Mouse (Mus musculus): ENCODE data around the gene Cdk14. TPM values are rescaled to one million over a fixed set of nuclear protein-coding genes. Genes with fewer than 3 reads are reported as not detected.

The Cdk14 gene
- polyA plus RNA-seq, 1 experiment from 2014 or later: 19.7 TPM

DNA sequence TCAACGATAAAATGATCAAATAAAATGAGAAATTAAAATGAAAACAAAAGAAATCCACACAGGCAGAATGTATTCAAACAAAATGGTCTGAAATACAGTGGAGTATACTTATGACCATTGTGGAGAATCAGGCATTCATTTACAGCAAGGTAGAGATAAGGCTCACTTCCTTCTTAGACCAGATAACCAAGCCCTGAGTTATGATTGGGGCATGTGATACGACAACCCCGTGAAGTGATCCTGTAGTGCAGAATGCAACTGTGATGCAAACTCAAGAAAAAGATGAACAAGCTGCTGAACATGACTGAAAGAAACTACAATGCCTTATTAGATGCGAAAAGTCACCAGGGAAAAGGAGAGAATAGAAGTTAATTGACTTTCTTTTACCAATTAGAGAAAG lies 295.5 kb downstream of the Cdk14 start:
- no peak for TF ChIP-seq CTCF (IDR thresholded peaks at IDR 0.05)
- TF ChIP-seq EP300 (IDR thresholded peaks at IDR 0.05): no peak
- no peak overlapping the region for H3K9ac ChIP-seq (replicated peaks; ENCODE audit: low read depth)
- no peaks in the 10 kb centered on the region for H3K9me3 ChIP-seq (ENCODE audit: low read length)
- H3K4me2 ChIP-seq (replicated peaks; ENCODE audit: low read depth, low read length): no peak overlapping the region
- H3K36me3 ChIP-seq (ENCODE audit: insufficient read depth, low read length): no peaks in the 10 kb centered on the region
- ATAC-seq (no peak), DNase-seq (ENCODE audit: low spot score) (no peak)
- no peaks in the 10 kb centered on the region for H3K27me3 ChIP-seq (replicated peaks; ENCODE audit: insufficient read depth, low read length)
- no peak overlapping the region for H3K27ac ChIP-seq (ENCODE audit: low read length)
- 91% methylated on average over 4 of the region's 4 CpGs for WGBS
- H3K4me3 ChIP-seq (ENCODE audit: low read depth, low read length): no peak overlapping the region
- H3K4me1 ChIP-seq (ENCODE audit: insufficient read depth, low read depth, low read length): no peaks in the 10 kb centered on the region; the same call in 1 of the 2 replicates

DNA sequence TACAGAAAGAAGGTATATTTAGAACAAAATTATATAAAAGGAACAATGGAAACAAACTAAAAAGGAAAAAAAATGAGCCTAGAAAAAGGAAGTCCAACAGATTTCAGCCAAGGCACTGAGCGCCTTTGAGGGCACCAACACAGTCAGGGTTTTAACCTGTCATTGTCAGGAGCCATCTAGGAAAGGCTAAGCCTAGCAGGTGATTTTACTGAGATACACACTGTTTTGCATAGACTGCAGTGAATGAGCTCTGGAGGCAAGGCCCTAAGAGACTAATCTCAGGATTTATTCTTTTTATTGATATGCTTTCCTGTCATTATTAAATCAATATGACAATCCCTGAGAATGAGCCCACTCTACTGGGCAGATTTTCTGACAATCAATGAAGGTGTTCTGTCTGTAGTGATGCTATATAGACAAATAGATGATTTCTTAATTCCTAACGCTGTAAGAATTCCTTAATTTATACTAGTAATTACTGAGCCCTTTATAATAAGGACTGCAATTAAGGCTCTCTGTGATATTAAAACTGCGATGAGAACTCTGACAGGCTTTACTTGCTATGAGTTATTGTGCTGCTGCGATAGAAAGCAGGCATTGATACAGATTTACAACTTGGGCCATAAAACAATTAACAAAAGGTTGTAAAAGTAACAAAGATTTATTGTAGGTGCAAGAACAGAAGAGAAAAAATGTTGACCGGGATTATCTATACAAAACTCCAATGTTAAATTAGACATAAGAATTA lies 303.2 kb downstream of the Cdk14 start:
- DNase-seq (ENCODE audit: low spot score) (no peak), ATAC-seq (no peak)
- no peaks in the 10 kb centered on the region for H3K9me3 ChIP-seq (ENCODE audit: low read length)
- no peaks in the 10 kb centered on the region for H3K4me1 ChIP-seq (ENCODE audit: insufficient read depth, low read depth, low read length)
- 87% methylated on average over 5 of the region's 5 CpGs for WGBS
- no peaks in the 10 kb centered on the region for H3K27me3 ChIP-seq (replicated peaks; ENCODE audit: insufficient read depth, low read length)
- H3K9ac ChIP-seq (replicated peaks; ENCODE audit: low read depth): no peak overlapping the region
- TF ChIP-seq EP300 (IDR thresholded peaks at IDR 0.05) (no peak), CTCF (IDR thresholded peaks at IDR 0.05) (no peak)
- H3K36me3 ChIP-seq (ENCODE audit: insufficient read depth, low read length): no peaks in the 10 kb centered on the region
- H3K4me2 ChIP-seq (replicated peaks; ENCODE audit: low read depth, low read length): no peak overlapping the region
- H3K27ac ChIP-seq (ENCODE audit: low read length): no peak overlapping the region
- H3K4me3 ChIP-seq (ENCODE audit: low read depth, low read length): no peak overlapping the region

DNA sequence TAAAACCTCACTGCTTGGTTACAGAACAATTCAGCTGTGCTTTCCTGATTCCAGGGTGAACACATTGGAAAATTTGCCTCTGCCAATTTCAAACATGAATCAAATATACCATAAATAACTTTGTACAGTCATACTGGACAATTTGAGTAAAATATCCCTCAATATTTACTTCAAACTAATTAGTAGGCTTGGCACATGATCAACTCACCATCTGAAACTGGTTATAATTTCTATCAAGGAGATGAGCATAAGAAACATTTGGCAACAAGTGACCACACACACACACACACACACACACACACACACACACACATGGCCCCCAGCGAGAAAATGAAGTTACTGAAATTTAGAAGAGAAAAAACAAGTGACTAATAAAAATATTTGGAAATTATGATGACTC lies 304.6 kb downstream of the Cdk14 start:
- H3K27me3 ChIP-seq (replicated peaks; ENCODE audit: insufficient read depth, low read length): no peaks in the 10 kb centered on the region
- DNase-seq (ENCODE audit: low spot score) (no peak), ATAC-seq (no peak)
- H3K36me3 ChIP-seq (ENCODE audit: insufficient read depth, low read length): no peaks in the 10 kb centered on the region
- no peaks in the 10 kb centered on the region for H3K9me3 ChIP-seq (ENCODE audit: low read length)
- 75% methylated on average over 1 of the region's 1 CpGs for WGBS
- no peak overlapping the region for H3K4me3 ChIP-seq (ENCODE audit: low read depth, low read length)
- no peak for TF ChIP-seq CTCF (IDR thresholded peaks at IDR 0.05)
- TF ChIP-seq EP300 (IDR thresholded peaks at IDR 0.05): no peak
- H3K4me1 ChIP-seq (ENCODE audit: insufficient read depth, low read depth, low read length): no peaks in the 10 kb centered on the region; the same call in 1 of the 2 replicates
- no peak overlapping the region for H3K27ac ChIP-seq (ENCODE audit: low read length)
- H3K9ac ChIP-seq (replicated peaks; ENCODE audit: low read depth): no peak overlapping the region
- H3K4me2 ChIP-seq (replicated peaks; ENCODE audit: low read depth, low read length): no peak overlapping the region

DNA sequence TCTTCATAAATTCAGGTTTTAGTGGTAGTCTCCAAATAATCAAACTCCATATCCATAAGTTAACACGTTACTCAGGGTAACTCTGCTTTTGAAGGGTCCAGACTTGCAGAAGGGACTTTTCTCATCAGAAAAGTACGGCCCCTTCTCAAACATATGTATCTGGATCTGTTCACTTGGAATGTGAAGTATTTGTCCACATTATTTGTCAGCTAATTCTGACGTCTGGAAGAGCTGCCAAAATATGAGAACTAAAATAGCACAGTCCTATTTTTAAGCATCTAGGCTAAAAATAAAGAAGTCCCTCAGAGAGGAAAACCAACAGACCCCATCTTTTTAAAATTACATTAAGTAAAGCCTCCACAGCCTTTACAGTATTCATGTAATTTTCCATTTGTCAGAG lies 310.5 kb downstream of the Cdk14 start:
- 17% methylated on average over 3 of the region's 3 CpGs for WGBS
- TF ChIP-seq EP300 (IDR thresholded peaks at IDR 0.05) (no peak), CTCF (IDR thresholded peaks at IDR 0.05) (no peak)
- Histone ChIP-seq H3K27ac (ENCODE audit: low read length) (no peak overlapping the region), H3K9me3 (ENCODE audit: low read length) (no peaks in the 10 kb centered on the region), H3K27me3 (replicated peaks; ENCODE audit: insufficient read depth, low read length) (no peaks in the 10 kb centered on the region), H3K4me1 (ENCODE audit: insufficient read depth, low read depth, low read length) (peaks cover 3% of the 10 kb centered on the region; the same call in 1 of the 2 replicates), H3K4me2 (replicated peaks; ENCODE audit: low read depth, low read length) (no peak overlapping the region), H3K9ac (replicated peaks; ENCODE audit: low read depth) (no peak overlapping the region), H3K4me3 (ENCODE audit: low read depth, low read length) (no peak overlapping the region), H3K36me3 (ENCODE audit: insufficient read depth, low read length) (no peaks in the 10 kb centered on the region)
- DNase-seq (ENCODE audit: low spot score) (peak; percentile 22), ATAC-seq (no peak)

DNA sequence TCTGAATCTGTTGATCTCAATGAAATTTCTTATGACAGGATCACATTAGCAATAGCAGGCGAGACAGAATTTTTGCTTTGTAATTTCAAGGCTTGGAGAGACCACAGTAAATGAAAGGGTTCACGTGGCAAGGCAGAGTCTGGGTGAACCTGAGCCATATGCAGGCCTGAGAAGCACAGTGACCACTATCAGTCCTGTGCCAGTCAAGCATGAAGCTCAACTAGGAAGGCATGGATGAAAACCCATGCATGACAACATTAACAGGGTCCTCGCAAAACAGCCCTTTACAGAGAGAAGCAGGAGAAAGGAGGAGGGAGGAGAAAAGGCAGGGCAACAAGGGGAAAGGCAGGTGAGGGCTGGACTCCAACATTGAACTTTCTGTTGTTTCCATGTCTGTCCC lies 311.1 kb downstream of the Cdk14 start:
- Histone ChIP-seq H3K4me1 (ENCODE audit: insufficient read depth, low read depth, low read length) (peaks cover 3% of the 10 kb centered on the region; the same call in 1 of the 2 replicates), H3K4me2 (replicated peaks; ENCODE audit: low read depth, low read length) (no peak overlapping the region), H3K9me3 (ENCODE audit: low read length) (no peaks in the 10 kb centered on the region), H3K9ac (replicated peaks; ENCODE audit: low read depth) (no peak overlapping the region), H3K27me3 (replicated peaks; ENCODE audit: insufficient read depth, low read length) (no peaks in the 10 kb centered on the region), H3K27ac (ENCODE audit: low read length) (no peak overlapping the region), H3K36me3 (ENCODE audit: insufficient read depth, low read length) (no peaks in the 10 kb centered on the region), H3K4me3 (ENCODE audit: low read depth, low read length) (no peak overlapping the region)
- WGBS: 75% methylated on average over 3 of the region's 3 CpGs
- ATAC-seq: no peak
- no peak for DNase-seq (ENCODE audit: low spot score)
- TF ChIP-seq EP300 (IDR thresholded peaks at IDR 0.05) (no peak), CTCF (IDR thresholded peaks at IDR 0.05) (no peak)

DNA sequence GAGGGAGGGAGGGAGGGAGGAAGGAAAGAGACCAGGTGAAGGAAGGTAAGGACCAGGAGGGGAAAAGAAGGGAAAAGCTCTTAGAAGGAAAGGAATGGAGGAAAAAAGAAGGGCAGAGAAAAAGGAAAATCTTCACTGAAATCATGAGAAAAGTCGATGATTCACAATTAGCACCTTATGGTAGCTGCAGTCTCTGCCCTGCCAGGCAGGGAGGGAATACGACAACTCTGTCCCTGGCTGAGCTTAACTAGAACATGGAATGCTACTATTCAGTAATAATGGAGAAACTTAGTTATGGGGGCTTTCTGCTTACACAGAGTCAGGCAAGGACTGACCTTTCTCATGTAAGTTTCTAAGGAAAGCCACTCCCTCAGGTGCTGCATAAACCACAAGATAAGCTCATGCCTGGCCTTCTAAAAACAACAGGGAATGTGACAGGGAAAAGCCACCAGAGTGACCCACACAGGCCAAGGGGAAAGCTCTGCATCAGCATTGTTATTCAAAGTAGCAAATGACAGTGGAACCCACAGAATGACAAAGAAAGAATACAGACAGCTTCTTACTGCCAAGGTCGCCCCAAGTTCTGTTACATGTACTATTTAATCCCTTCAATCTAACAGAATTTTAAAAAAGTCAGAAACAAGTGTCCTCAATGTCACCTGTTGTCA lies 323.7 kb downstream of the Cdk14 start:
- no peaks in the 10 kb centered on the region for H3K27me3 ChIP-seq (replicated peaks; ENCODE audit: insufficient read depth, low read length)
- H3K4me2 ChIP-seq (replicated peaks; ENCODE audit: low read depth, low read length): no peak overlapping the region
- DNase-seq (ENCODE audit: low spot score) (no peak), ATAC-seq (no peak)
- no peaks in the 10 kb centered on the region for H3K9me3 ChIP-seq (ENCODE audit: low read length)
- no peak overlapping the region for H3K4me3 ChIP-seq (ENCODE audit: low read depth, low read length)
- no peak overlapping the region for H3K9ac ChIP-seq (replicated peaks; ENCODE audit: low read depth)
- WGBS: 88% methylated on average over 3 of the region's 3 CpGs
- no peak for TF ChIP-seq EP300 (IDR thresholded peaks at IDR 0.05)
- TF ChIP-seq CTCF (IDR thresholded peaks at IDR 0.05): no peak
- H3K36me3 ChIP-seq (ENCODE audit: insufficient read depth, low read length): no peaks in the 10 kb centered on the region
- no peak overlapping the region for H3K27ac ChIP-seq (ENCODE audit: low read length)
- no peaks in the 10 kb centered on the region for H3K4me1 ChIP-seq (ENCODE audit: insufficient read depth, low read depth, low read length)
